Mouse (Mus musculus) frontal cortex, postnatal 14 days (tissue): ENCODE measurements around the gene Sap25.

Experiments used
- DNase-seq, 2 experiments: peaks; one replicate each; pipeline ENCODE4 v3.0.0; 2022; ENCODE audit warnings: low spot score in 2 of 2

Gene Sap25

DNA sequence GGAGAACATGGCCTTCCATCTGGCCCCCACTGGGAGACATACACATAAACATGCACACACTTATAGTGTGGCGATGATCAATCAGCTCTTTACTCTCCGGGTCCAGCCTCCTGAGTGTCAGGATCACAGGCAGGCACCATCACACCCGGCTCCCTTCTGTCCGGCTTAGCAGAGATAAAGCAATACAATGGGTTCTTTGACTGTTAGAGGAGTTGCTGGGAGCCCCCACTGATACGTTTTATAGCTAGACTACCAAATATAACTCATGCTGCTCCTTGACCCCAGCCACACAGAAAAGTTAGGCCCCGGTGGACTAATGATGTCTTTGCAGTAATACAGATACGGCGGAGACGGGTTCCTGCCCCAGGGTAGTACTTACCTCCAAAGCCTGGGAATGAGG is 21.9 kb downstream of the Sap25 start:
- no peak for DNase-seq

DNA sequence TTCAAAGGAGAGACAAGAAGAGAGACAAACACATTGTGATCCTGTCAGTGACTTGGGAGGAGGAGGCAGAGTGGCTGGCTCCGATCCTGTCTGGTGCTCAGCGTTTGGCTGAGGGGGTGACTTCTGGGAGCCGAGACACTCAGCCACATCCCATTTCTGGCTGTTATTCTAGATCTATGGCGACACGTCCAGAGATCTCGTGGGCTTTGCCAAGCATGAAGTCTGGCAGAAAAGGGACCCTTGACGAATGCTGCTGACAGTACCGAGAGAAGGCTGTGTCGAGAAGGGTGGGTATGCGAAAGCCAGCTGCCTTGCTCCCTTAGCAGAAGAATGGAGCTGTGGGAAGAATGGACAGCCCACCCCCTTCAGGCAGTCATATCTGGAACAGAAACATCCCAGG is 27.8 kb downstream of the Sap25 start:
- no peak for DNase-seq

DNA sequence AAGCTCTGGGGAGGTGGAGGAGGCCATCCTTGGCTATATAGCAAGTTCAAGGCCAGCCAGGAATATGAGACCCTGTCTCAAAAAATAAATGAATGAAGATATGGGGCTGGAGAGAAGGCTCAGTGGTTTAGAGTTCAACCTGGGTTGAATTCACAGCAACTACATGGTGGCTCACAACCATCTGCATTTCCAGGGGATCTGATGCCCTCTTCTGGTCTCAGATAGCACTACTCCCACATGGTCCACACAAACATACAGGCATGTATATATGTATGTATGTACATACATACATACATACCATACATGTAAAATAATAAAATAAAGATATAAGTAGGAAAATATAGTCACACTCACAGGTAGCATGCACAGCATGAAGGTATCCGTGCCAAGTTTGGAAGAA is 29.1 kb downstream of the Sap25 start:
- no peak for DNase-seq

DNA sequence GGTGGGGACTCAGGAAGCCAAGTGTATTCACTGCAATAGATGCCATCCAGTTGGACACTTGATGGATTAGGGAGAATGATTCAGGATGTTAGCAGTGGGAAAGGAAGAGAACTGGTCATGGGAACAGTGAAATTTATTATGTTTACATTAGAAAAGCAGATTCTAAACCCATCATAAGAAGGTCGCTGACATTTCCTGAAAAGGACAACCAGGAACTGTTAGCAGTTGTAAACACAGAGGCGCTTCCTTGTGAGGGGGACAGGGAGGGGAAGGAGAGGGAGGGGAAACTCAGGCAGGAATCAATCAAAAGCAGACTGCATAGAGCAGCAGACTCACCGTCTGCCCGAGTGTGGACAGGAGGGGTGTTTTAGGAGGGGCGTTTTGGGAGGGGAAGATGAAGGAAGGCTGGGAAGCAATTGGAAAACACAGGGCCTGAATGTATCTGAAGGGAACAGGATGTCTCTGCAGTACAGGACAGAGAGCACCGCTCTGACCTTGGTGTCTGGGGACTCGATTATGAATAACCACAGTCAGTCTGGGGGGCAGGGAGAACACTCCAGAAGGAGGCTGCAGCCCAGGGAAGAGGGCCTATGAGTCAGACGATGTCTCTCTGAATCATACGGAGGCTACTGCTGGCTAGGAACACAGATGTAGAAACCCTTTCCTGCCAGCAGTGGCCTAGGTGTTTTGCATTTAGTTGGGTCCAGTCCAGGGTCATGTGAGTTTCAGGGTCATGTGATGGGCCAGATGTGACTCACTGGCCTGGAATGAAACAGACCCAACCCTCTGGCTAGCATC is 30.5 kb downstream of the Sap25 start:
- no peak for DNase-seq

DNA sequence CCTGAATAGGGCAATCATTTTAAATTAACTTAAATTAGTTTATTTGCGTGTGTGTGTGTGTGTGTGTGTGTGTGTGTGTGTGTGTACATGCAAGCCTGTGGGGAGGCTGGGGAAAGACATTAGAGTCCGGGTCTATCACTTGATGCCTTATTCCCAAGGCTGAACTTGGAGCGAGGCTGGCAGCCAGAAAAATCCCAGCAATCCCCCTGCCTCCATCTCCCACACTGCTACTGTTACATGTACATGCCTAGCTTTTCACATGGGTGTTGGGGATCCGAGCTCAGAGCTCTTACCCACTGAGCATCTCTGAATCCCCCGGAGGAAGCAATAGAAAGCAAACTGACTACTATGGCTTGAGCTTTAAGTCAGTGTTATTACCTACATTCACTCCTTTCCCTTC is 31.2 kb downstream of the Sap25 start:
- no peak for DNase-seq

GRCm38 (mm10) chr5:137673015-137673414 is 31.9 kb downstream of the Sap25 start:
- DNase-seq = no peak

DNA sequence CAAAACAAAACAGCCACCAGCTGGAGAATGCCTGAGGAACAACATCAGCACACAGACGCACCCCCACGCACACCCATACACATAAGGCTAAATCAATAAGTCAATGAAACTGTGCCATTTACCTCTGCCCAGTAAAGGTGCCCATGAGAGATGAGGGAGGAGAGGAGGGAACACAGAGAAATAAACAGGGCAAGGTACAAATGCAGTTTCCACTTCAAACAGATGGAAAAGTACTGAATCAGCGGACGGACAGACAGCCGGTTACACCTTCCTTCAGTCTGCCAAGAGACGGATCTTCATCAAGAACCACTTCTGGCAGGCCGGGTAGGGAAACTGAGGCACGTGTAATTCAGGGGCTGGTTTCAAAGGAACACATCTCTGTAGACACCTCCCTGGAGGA is 33.7 kb downstream of the Sap25 start:
- DNase-seq = no peak

GRCm38 (mm10) chr5:137677859-137678258 is 36.7 kb downstream of the Sap25 start:
- DNase-seq = no peak

DNA sequence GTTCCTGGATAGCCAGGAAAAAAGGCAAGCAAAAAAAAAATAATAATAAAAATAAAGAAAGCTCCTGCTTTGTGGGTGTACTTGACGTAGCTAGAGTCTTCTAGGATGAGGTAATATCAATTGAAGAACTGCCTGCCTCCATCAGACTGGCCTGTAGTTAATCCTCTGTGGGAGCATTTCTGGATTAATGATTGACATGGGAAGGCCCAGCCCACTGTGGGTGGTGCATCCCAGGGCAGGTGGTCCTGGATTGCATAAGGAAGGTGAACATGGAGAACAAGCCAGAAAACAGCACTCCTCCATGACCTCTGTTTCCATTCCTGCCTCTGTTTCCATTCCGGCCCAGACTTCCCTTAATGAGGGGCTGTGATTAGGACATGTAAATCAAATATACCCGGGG is 37.6 kb downstream of the Sap25 start:
- no peak for DNase-seq

- no peak for DNase-seq
Measured at GRCm38 (mm10) chr5:137679726-137680125, 38.6 kb downstream of the Sap25 start.

- DNase-seq = no peak
Measured at GRCm38 (mm10) chr5:137682526-137682925, 41.4 kb downstream of the Sap25 start.

GRCm38 (mm10) chr5:137683388-137684293 is 42.5 kb downstream of the Sap25 start:
- DNase-seq = no peak

GRCm38 (mm10) chr5:137684294-137685123 is 43.4 kb downstream of the Sap25 start, which contains the start of gene Agfg2:
Gene Agfg2 (minus strand): TSS chr5:137684726.
- DNase-seq = peak; percentile 98 to 100

DNA sequence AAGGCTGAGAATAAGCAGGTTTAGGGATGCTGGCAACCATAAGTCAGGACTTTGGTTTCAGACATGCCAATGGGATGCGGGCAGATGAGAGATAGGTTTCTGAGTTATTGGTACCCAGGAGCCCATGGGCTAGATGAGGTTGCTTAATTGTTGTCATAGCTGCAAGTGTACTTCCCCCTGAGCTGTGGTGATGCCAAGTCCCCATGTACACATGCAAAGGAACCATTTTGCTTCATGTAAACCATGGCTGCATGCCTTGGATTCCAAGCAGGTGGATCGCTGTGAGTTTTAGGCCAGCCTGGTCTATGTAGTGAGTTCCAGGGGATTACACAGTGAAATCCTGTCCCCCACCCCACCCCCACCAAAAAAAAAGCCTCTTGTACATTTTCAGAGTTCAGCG is 44.5 kb downstream of the Sap25 start:
- DNase-seq = no peak

DNA sequence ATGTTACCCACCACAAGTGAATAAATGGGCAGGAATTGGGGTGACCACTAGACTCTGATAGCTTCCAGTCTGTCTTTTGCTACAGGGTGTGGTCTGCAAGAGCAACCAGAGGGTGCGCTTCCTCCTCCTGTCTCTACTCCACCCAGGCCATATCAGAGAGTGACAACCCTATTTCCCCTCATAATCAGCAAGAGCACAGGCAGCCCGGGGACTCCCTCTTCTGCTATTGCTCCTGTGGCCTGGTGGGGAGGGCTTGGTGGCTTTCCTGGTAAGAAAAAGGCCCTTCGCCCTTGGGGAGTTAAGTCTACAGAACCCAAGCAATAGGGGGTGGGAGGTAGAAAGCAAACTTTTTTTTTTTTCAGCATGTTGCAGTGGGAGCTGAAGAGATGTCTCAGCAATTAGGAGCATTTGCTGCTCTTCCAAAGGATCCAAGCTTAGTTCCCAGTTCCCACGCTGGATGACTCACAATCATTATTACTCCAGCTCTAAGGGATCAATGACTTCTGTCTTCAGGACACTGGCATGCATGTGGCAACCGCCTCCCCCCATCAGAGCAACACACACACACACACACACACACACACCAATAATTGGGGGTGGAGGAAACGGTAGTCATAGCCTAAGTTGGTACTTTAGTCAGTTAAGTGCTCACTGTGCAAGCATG is 45.1 kb downstream of the Sap25 start:
- DNase-seq = no peak

GRCm38 (mm10) chr5:137689974-137690373 is 48.8 kb downstream of the Sap25 start:
- no peak for DNase-seq

GRCm38 (mm10) chr5:137690531-137690930 is 49.4 kb downstream of the Sap25 start:
- no peak for DNase-seq

DNA sequence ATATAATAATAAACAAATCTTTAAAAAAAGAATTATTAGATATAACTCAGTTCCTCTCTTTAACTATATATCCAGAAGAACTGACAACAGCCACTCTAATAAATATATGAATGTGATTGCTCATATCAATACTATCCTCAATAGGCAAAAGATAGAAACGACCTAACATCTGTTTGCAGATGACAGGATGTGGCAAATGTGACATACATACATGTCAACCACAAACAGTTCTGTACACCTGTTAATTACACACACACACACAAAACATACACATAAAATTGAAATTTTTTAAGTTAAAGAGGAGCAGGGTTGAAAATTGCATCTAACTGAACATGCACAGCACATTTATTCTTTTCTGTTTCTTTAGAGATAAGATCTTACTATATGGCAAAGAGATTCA is 50.7 kb downstream of the Sap25 start:
- DNase-seq = no peak
